Mouse (Mus musculus): ENCODE measurements at regions not wholly inside any gene's neighbourhood (a gene's known extent, or its start where the extent isn't known, plus 50 kb on each side); places are given as distances from the start of the nearest gene placed in this dataset.

- no peak for TF ChIP-seq CTCF (IDR thresholded peaks at IDR 0.05; ENCODE audit: low read depth)
- no peak for TF ChIP-seq EP300 (IDR thresholded peaks at IDR 0.05; ENCODE audit: low read depth)
Observed at GRCm38 (mm10) chr2:78973811-78974210, 105.9 kb downstream of the Ube2e3 start.
